Mouse (Mus musculus): ENCODE results near the gene Mfsd2a.
"Not testable (repeated sequence)": the region's sequence is repeated elsewhere in the genome, so short reads cannot be mapped to it uniquely, and the experiment has no call there.

Gene Mfsd2a

DNA sequence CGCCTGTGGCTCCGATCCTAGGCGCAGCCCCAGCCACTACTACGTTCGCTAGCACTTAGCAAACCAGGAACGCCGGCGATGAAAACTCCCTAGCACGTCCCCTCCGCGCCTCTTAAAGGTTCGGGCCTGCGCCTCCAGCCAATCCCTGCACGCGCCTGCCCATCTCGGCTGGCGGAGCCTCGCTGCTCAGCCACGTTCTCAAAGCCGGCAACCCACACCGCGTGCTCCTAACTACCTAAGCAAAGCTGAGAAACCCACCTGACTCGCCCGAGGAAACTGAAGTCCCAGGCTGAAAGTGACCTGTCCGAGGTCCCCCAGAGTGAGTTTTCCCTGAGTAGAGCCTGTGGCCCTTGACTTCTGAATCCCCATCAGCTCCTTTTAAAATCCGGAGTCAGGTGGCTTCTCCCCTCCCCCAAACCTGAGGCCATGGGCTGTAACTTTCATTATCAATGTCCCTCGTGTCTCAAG, at the start of gene Mfsd2a:
TSS of gene Mfsd2a (minus strand) at position 89 of the 468 bp plus-strand sequence.
- no peak for DNase-seq (ENCODE audit: low read depth in 1 of 2, low spot score in 2 of 2)

DNA sequence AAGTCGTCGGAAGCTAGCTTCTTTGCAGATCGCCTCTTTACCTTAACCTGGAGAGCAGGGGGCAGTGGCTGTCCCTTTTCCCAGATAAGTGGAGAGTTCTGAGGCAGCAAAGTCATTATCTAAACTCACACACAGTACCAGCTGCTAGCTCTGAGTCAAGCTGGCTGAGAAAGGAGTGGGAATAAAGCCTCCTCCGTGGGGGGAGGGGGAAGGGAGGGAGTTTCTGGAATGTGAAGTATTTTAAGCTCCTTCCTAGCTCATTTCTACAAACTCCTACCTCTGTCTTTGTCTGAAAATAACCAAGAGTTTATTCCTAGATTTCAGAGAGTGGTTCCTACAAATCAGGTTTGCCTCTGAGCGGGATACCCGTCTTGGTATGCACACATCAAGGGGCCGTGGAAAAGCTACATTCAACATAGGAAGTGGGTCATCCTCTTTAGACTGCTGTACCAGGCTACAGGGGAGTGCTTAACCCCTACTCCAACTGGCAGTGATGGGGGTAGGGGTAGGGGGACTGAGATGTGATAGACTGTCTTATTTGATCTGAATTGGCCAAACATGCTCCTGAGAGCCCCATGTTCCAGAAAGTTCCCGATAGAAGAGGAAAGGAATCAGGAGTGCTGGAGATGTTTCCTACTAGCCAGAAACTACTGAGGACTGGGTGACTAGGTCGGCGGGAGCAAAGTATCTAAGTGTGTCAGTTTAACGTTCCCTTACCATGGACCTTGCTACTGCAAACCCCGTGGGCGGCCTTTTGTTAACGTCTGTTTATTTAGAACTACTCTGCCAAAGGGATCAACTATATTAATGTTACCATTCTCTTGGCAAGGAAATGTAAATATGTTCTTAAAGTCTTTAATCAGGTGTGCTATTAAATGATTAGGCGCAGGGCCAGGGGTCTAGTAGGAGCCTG, 44.3 kb upstream of the Mfsd2a start:
- no peak for DNase-seq (ENCODE audit: low read depth in 1 of 2, low spot score in 2 of 2)

GRCm38 (mm10) chr4:123000617-123001342, 39.8 kb upstream of the Mfsd2a start:
- DNase-seq (ENCODE audit: low read depth in 1 of 2, low spot score in 2 of 2) = no peak

DNA sequence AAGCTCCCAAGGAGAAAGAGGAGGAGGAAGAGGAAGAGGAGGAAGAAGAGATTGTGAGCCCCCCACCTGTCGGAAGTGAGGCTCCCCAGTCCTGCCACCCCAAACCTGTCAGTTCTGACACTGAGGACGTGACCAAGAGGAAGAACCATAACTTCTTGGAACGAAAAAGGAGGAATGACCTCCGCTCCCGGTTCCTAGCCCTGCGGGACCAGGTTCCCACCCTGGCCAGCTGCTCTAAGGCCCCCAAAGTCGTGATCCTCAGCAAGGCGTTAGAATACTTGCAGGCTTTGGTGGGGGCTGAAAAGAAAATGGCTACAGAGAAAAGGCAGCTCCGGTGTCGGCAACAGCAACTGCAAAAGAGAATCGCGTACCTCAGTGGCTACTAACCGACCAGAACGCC, 39.1 kb upstream of the Mfsd2a start:
- no peak for DNase-seq (ENCODE audit: low read depth in 1 of 2, low spot score in 2 of 2)

- no peak for DNase-seq (ENCODE audit: low read depth in 1 of 2, low spot score in 2 of 2)
Observed at GRCm38 (mm10) chr4:122999263-122999691, 38.3 kb upstream of the Mfsd2a start.

DNA sequence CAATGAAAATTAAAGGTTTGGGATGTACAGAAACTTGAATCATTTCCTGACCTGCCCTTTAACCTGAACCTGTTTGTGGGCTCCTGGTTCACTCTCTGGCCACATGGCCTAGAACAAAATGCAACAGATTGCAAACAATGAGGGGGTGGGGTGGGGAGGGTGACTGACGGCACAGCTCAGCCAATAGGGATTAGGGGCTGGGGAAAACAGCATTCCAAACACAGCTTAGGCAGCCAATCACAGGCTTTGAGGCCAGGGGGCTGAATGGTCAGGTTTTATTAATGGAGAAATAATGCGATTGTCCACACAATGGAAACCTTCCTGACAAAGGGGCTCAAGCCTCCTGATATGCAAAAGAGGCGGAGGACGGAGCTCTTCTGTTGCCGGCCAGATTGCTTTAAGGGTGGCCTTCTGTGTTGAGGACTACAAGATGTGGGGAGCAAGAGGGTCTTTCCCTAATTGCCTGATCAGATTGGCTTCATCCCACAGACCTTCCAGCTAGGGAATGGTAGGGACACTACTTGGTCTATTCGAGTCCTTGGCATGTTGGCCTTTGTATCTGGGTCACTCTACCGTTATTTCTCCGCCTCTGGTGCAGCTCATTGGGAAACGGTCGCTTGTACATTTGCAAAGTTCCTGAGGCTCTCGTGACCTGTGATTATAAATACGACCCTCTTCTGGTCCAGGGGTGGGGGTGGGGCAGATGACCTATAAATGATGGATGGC, 37.7 kb upstream of the Mfsd2a start:
- DNase-seq (ENCODE audit: low read depth in 1 of 2, low spot score in 2 of 2) = no peak

DNA sequence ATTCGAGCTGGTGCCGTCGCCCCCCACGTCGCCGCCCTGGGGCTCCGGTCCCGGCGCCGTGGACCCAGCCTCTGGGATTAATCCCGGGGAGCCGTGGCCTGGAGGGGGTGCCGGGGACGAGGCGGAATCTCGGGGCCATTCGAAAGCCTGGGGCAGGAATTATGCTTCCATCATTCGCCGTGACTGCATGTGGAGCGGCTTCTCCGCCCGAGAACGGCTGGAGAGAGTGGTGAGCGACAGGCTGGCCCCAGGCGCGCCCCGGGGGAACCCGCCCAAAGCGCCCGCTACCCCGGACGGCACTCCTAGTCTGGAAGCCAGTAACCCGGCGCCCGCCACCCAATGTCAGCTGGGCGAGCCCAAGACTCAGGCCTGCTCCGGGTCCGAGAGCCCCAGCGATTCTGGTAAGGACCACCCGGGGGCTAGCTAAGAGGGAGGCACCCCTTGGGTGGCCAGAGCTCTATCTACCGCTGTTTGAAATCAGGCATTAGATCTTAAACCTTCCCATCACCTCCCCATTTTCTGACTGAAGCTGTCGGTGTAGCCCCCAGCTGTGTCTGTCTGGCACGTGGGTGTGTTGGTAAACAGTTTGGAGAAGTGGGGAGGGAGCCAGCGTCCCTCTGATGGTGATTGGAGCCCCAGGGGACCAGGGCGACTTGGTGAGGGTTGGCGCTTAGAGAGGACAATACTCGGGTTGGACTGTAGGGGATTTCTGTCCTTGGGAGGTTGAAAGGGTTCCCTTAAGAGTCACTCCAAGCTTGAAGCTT, 35.8 kb upstream of the Mfsd2a start:
- peak in 1 of 2 experiments; percentile 16 for DNase-seq (ENCODE audit: low read depth in 1 of 2, low spot score in 2 of 2)

- no peak for DNase-seq (ENCODE audit: low read depth in 1 of 2, low spot score in 2 of 2)
Observed at GRCm38 (mm10) chr4:122996221-122996617, 35.2 kb upstream of the Mfsd2a start.

DNA sequence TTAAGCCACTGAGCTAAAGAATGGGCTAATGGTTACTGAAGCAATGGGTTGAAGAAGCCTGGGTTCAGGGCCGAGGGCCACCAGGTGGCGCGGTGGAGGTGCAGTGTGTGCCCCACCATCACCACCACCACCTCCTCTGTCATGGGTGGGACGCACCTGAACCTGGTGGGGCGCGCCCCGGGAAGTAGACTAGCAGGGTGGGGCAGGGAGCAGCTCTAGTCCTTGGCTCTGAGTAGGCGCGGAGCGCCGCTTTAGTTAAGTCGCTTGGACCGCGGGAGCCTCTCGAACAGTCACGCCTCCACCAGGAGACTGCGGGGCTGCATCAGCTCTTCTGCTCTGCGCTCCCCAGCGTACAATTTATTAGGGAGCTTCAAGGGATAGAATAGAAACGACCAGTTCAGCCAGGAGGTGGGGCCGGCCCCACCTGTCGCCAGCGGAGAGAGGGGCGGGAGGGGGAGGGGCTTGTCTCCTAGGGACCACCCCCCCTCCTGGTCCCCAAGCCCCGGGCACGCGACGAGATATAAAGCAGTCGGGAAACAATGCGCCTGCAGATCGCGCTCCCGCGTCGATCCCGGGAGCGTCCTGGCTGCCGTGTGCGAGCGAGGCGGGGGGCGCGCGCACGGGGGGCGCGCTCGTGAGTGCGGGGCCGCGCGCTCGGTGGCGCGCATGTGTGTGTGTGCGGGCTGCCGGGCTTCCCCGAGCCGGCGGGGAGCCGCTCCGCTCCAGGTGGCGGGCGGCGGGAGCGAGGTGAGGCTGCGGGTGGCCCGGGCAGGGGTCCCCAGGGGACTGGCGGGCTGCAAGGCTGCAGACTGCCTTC, 34.6 kb upstream of the Mfsd2a start, which contains the start of gene Mycl:
TSS of gene Mycl (plus strand) at position 249 of the 817 bp plus-strand sequence.
- DNase-seq (ENCODE audit: low read depth in 1 of 2, low spot score in 2 of 2) = peak in 1 of 2 experiments; percentile 51

- DNase-seq (ENCODE audit: low read depth in 1 of 2, low spot score in 2 of 2) = no peak
Observed at GRCm38 (mm10) chr4:122992276-122992675, 31.3 kb upstream of the Mfsd2a start.

GRCm38 (mm10) chr4:122991177-122991576, 30.2 kb upstream of the Mfsd2a start:
- no peak for DNase-seq (ENCODE audit: low read depth in 1 of 2, low spot score in 2 of 2)

GRCm38 (mm10) chr4:122988004-122988403, 27.0 kb upstream of the Mfsd2a start:
- not testable (repeated sequence) for DNase-seq (ENCODE audit: low read depth in 1 of 2, low spot score in 2 of 2)

GRCm38 (mm10) chr4:122987421-122987820, 26.4 kb upstream of the Mfsd2a start:
- DNase-seq (ENCODE audit: low read depth in 1 of 2, low spot score in 2 of 2) = no peak

DNA sequence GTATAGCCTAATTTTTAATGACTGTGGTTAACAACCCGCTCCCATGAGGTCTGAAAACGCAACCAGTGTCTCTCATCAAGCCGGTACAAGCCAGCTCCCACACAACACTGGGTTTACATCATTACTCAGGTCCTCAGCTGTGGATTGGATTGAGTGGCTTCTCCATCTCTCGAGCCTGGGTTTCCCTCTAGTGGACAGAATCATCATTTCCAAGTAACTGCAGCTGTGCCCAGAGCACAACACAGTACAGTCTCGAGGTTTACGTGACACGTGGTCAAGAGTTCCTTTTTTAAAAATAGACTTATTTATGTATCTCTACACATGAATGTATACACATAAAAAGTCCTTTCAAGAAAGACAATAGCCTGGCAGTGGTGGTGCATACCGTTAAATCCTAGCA, 24.1 kb upstream of the Mfsd2a start:
- peak in 1 of 2 experiments; percentile 31 for DNase-seq (ENCODE audit: low read depth in 1 of 2, low spot score in 2 of 2)

GRCm38 (mm10) chr4:122983486-122984261, 22.7 kb upstream of the Mfsd2a start:
- no peak for DNase-seq (ENCODE audit: low read depth in 1 of 2, low spot score in 2 of 2)

DNA sequence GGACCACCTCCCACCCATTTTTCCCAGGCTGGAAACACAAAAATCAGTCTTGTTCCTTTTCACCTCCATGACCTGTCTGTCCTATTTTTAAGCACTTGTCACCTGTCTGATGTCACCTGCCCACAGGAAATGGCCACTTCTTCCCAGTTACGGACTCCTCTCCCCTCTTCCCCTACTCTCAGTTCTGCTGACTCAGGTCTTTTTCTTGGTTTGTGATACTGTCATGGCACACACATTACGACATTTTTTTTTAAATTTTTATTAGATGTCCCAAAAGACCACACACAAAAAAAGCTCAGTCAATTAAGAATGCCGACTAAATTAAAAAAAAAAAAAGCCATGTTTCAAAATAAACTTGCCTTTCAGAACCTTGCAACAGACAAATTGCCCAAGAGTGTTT, 21.5 kb upstream of the Mfsd2a start:
- DNase-seq (ENCODE audit: low read depth in 1 of 2, low spot score in 2 of 2) = no peak

- no peak for DNase-seq (ENCODE audit: low read depth in 1 of 2, low spot score in 2 of 2)
Observed at GRCm38 (mm10) chr4:122981930-122982329, 20.9 kb upstream of the Mfsd2a start.

DNA sequence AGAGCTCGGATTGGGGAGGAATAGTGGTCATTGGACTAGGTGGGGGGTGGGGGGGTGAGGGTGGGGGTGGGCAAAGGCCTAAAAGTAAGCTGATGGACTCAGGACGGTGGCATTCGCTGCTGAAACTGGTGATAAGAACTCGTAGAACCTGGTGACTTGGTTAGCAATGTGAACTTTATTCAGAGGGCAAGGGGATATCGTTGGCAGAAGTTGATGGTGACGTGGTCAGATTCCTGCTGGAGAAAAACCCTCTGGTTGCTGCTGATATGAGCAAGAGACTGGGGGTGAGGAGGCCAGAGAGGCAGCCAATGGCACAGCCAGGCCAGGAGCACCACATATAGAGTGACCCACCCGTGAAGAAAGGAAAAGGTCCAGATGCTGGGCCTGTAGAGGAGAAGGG, 20.2 kb upstream of the Mfsd2a start:
- no peak for DNase-seq (ENCODE audit: low read depth in 1 of 2, low spot score in 2 of 2)

- no peak for DNase-seq (ENCODE audit: low read depth in 1 of 2, low spot score in 2 of 2)
Observed at GRCm38 (mm10) chr4:122980684-122981083, 19.7 kb upstream of the Mfsd2a start.

Measured in monocyte, adult 2 months (primary cell).